Mouse (Mus musculus): ENCODE results near the gene Adad2.

Gene Adad2

DNA sequence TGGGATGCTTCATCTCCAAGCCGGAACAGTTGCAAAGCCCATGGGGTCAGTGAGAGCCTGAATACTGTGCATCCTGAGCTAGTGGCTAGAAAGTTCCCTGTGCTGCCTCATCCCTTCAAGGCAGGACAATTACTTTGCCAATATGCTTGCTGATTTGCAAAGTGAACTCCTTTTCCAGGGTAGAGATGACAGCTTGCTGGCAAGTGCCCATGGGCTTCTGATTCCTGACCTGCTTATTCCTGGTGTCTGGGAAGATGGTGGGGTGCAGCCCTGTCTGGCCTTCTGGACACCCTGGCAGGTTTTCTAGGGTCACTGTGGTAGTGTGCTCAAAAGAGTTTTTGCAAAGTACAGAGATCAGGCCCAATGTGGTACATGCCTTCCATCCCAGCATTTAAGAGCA, 30.4 kb downstream of the Adad2 start:
- DNase-seq (ENCODE audit: low read depth): no peak

DNA sequence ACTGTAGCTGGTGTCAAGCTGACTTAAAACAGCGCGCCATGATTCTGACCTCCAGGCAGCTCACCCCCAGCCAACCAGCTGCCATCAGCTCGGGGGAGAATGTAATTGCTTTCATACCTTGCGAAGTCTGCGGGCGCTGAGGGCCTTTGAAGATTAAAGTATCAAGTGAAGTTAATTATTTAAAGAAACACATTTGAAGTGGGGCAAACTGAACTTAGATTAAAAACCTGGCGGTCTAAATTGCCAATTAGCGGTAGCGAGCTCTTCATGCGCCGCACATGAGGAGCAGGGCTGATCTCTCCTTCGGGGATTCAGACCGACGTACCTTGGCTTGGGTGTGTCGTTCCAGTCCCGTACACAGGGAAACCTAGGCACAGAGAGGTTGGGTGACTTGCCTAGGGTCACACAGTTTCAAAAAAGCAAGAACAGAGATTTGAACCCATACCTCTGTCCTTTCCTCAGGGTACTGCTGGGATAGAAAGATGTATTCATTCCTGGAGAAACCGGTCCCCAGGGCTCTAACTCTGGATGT, 31.9 kb downstream of the Adad2 start:
- no peak for DNase-seq (ENCODE audit: low read depth)

DNA sequence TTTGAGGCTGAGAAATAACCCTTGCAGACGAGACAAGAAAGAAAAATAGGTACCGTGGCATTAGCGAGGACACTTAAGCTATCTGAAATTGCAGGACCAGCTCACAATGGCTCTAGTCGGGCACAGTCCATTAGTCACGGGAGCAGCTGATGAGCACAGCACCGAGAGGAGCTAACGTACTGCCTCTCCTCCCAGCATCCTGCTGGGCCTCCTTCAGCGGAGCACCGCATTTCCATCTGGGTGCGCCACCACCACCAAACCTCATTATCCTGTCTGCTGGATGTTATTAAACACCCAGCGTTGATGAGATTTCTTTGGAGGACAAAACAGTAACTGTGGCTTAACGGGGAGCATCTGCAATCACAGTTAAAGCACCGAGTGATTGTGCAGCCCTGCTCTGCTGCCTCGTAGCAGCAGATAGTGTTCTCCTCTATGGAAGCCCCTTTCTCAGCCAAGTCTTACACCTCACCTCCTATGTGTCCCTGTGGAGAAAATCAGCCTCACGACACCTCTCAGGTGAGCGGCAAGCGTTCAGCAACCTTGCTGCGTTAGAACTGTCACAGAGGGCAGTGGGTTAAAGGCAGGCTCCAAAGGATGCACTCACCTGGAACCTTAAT, 32.5 kb downstream of the Adad2 start:
- no peak for DNase-seq (ENCODE audit: low read depth)

DNA sequence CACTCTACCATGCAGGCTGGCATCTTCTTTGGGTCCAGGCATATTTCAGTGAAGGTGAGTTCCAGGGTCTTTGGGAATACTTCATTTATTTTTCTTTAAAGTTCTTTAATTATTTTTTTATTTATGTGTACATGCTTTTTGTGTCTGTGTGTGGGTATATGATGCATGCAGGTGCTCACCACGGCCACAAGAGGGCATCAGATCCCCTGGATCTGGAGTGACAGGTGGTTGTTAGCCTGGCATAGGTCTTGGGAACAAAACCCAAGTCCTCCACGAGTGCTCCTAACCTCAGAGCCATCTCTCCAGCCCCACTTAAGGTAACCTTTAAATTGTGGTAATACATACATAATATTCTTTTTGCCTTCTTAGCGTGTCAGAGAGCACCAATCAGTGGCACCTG, 33.6 kb downstream of the Adad2 start:
- DNase-seq (ENCODE audit: low read depth): no peak

DNA sequence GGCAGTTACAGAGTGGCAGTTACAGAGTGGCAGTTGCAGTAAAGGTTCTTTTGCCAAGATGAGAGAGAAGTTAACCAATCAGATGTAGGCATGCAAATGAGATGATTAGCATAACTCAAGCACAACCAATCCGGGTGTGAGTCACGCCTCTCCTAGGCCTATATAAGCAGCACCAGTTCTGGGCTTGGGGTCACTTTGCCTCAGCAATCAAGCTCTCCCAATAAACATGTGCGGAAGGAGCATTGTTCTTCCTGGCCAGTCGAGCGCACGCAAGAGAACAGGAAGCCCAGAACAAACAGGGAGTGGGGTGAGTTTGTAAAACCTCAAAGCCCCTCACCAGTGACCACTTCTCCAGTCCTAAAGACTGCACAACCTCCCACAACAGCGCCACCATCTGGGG, 34.3 kb downstream of the Adad2 start:
- no peak for DNase-seq (ENCODE audit: low read depth)

DNA sequence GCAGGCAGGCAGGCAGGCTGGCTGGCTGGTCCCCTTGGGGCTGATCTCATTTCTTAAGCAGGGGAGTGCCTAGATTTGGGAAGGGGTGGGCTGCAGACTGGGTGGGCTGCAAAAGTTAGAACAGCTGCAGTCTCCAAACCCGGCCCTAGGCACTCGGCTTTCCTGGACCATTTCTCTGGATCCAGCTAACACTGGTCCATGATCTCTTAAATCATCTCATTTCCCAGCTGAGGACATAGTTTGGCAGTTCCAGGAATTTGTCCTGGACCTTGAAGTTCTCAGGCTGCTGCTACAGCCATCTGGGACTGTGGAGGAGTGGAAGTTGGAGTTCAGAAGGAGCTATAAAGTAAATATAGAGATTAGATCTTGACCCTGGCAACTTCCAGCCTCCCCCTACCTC, 38.8 kb downstream of the Adad2 start:
- DNase-seq (ENCODE audit: low read depth): no peak

DNA sequence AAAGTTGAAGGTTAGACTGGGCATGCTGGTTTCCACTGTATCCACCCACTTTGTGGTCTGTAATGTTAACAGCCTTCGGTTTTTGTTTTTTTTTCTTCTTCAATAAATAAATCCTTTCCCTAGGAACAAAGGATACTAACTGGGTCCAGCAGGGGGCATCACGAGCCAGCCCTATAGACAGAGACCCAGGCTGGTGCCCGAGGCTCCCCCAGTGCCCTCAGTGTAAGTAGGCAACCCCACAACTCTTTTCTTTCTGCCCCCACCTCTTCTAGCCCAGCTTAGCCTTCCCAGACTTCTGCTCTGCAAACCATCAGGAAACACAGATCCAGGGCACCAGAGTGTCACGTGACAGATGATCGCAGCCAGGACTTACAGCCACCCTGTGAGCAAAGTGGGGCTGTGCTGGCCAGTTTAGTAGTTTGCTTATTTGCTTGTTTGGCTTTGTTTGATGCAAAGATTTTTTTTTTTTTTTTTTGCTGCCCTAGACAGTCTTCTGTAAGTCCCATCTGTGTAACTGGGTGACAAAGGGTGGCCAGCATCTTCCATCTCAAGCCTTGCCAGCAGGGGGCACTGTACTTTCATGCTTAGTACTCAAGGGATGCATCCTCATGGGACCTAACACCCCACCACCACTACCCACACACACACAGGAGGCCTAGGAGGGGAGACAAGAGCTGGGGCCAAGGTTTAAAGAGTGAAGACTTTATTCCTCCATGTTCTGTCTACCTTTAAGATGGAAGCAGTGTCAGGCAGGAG, 44.3 kb downstream of the Adad2 start:
- peak; percentile 33 for DNase-seq (ENCODE audit: low read depth)

DNA sequence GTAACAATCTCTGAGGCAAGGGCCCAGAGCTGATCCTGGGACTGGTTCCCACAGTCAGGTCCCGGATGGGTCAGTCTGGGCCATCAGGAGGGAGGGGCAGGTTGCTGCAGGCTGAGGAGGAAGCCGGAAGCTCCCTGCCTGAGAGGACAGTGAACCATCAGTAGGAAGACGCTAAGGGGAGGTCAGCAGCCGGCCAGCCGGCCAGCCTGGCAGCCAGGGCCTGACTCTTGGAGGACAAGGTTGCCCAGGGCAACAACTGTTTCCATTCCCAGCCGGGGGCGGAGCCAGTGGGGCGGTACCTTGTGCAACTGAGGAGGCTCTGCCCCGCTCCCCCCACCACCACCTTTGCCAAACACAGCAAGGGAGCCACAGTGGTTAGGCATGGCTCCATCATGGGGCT, 48.5 kb downstream of the Adad2 start:
- no peak for DNase-seq (ENCODE audit: low read depth)

DNA sequence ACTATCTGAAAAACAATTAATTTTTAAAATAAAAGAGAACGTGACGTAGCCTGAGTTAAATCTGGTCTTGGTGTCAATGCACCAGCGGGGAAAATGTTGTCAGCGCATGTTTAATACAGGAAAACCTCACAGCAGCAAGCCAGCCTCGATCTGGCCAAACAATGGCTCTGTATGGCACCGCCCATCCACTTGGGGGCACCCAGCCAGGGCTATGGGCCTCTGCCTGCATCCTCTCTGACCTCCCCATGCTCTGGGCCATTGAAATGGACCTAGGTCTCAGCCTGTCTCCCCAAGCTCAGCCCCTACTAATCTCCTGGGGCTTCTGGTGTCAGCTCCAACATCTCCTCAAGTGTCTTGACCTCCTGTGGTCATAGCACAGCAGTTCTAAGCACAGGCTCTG, 49.3 kb downstream of the Adad2 start:
- DNase-seq (ENCODE audit: low read depth): no peak

DNA sequence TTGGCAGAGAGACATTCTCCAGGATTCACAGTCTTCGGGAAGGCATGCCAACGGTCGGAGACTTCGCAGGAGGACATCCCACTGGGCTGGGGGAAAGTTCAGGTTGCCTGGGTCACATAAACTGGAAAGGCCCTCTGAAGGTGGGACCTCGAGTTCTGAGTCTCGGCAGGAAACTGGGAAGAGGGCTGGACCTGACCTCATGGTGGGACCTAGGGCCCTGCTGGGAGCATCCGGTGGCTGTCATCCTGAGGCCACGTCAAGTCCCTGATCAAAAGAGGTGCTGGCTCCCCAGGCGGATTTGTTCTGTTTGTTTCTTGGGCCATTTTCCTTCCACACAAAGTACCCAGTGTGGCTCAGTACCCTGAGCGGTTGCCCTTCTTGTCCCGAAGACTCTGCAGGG, 50.9 kb downstream of the Adad2 start:
- DNase-seq (ENCODE audit: low read depth): no peak

DNA sequence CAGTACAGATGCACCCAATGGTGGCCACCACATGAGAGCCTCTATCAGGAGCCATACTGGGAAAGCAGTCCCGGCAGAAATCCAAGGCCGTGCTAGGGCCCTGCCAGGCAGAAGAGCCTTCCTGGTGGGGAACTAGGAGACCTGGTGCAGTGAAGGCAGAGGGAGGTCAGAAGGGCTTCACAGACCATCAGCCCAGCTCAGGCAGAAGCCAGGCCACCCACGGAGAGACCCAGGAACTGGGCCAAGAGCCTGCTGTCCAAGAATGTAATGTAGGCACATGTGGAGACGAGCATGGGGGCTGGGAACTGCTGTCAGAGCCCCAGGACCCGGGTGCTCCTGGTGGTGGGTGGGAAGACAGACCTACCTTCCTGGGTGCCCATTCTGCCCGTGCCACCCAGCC, 52.7 kb downstream of the Adad2 start:
- no peak for DNase-seq (ENCODE audit: low read depth)
